Mouse (Mus musculus) cerebellum, adult 2 months (tissue): Measurements from ENCODE around the gene Acad8. TPM values are rescaled to one million over a fixed set of nuclear protein-coding genes. Genes with fewer than 3 reads are reported as not detected.

Source experiments
- DNase-seq, 2 experiments: peaks; one replicate each; pipeline ENCODE4 v3.0.0; 2021
- H3K27ac ChIP-seq: fragments of 200-500 bp; 2 replicates; pipeline ENCODE4 v1.5.1; 2012; ENCODE audit warnings: low read length, control low read depth, inconsistent platforms; ENCODE audit not compliant: insufficient read depth
- H3K27me3 ChIP-seq: fragments of 200-500 bp; 2 replicates; pipeline ENCODE4 v1.6.1; 2012; ENCODE audit warnings: inconsistent platforms, mild to moderate bottlenecking, low read length, moderate library complexity; ENCODE audit not compliant: control insufficient read depth, insufficient read depth
- H3K4me1 ChIP-seq: fragments of 200-500 bp; 2 replicates; pipeline ENCODE4 v1.6.1; 2011; ENCODE audit warnings: low read length; ENCODE audit not compliant: control insufficient read depth, insufficient read depth
- H3K4me3 ChIP-seq: fragments of 200-500 bp; replicated peaks from 2 replicates; pipeline ENCODE3; 2011; ENCODE audit warnings: mild to moderate bottlenecking, low read depth, low read length, control low read depth; ENCODE audit not compliant: insufficient read depth
- CTCF ChIP-seq: fragments of 200-500 bp; IDR thresholded peaks from 2 replicates; pipeline ENCODE4 v1.5.1; 2011; ENCODE audit warnings: low read depth, mild to moderate bottlenecking, control low read depth, low read length, moderate library complexity, borderline replicate concordance; ENCODE audit not compliant: insufficient read depth
- POLR2A ChIP-seq: fragments of 200-500 bp; IDR thresholded peaks from 2 replicates; pipeline ENCODE4 v1.6.1; 2011; ENCODE audit warnings: low read length, control low read depth, borderline replicate concordance; ENCODE audit not compliant: insufficient read depth
- WGBS: fragments of 180-500 bp; shearing (Covaris S2); methylation state at CpG from one replicate; pipeline ENCODE4 v1.1.7; 2018; 5-methylcytosine and 5-hydroxymethylcytosine counted together
- polyA plus RNA-seq: library from polyadenylated mRNA; depleted of rRNA; stranded (reverse); fragments of >200 nt; gene quantifications from 2 replicates; pipeline ENCODE4 v1.2.3, GENCODE M21; 2012; rRNA removed

Gene Acad8
- polyA plus RNA-seq, 1 experiment, result 45.0 TPM

GRCm38 (mm10) chr9:26977754-26978153 lies 21.6 kb downstream of the Acad8 start:
- no peaks in the 10 kb centered on the region for H3K27me3 ChIP-seq
- TF ChIP-seq CTCF (no peak), POLR2A (no peak)
- no peak for DNase-seq
- no peak overlapping the region for H3K4me3 ChIP-seq
- H3K4me1 ChIP-seq, result no peaks in the 10 kb centered on the region
- H3K27ac ChIP-seq, result no peak overlapping the region
- WGBS, result 84% methylated on average over 9 of the region's 9 CpGs

- Histone ChIP-seq H3K27ac (no peak overlapping the region), H3K27me3 (no peaks in the 10 kb centered on the region), H3K4me3 (no peak overlapping the region), H3K4me1 (no peaks in the 10 kb centered on the region)
- no peak for DNase-seq
- WGBS, result 70% methylated on average over 2 of the region's 2 CpGs
- no peak for TF ChIP-seq CTCF
- no peak for TF ChIP-seq POLR2A
Observed at GRCm38 (mm10) chr9:26947790-26948189, 51.6 kb downstream of the Acad8 start.

DNA sequence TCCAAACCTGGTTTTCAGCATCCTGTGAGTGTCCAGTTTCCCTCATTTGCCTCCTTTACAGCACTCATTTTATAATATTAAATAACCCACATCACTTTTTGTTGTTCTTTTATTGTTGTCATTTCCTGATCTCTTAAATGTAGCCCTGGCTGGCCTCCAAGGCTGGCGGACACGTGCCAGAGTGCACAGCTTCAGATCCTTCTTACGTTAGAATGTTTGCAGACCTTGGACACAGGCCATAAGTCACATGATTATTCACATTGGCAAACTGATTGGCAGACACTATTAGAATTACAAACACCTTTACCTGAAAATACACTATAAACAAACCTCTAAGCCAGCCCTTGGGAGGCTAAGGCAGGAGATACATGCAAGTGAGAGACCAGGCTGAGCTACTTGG lies 75.2 kb downstream of the Acad8 start:
- no peaks in the 10 kb centered on the region for H3K4me1 ChIP-seq
- no peak overlapping the region for H3K27ac ChIP-seq
- WGBS, result 1% methylated on average over 3 of the region's 3 CpGs
- TF ChIP-seq POLR2A (no peak), CTCF (no peak)
- peak in 1 of 2 experiments; percentile 1 for DNase-seq
- no peak overlapping the region for H3K4me3 ChIP-seq
- no peaks in the 10 kb centered on the region for H3K27me3 ChIP-seq

Other genes with a start within 250 kb of the Acad8 start
- 0.64 and 1.2 TPM in 2 replicates for gene Glb1l2, start 193.1 kb downstream of the Acad8 start, polyA plus RNA-seq
- 0.03 TPM in 1 of 2 replicates, not detected in the other for gene Glb1l3, start 138.7 kb downstream of the Acad8 start, polyA plus RNA-seq
- 0.14 TPM in 1 of 2 replicates, not detected in the other for gene Gm1110, start 76.5 kb downstream of the Acad8 start, polyA plus RNA-seq
- gene Thyn1, start 144 bp upstream of the Acad8 start, polyA plus RNA-seq, result 93.5 and 104 TPM in 2 replicates
- 87.5 and 95.5 TPM in 2 replicates for gene Vps26b, start 30.5 kb upstream of the Acad8 start, polyA plus RNA-seq
- 45.7 and 47.6 TPM in 2 replicates for gene Ncapd3, start 30.6 kb upstream of the Acad8 start, polyA plus RNA-seq
- gene Jam3, start 155.9 kb upstream of the Acad8 start, polyA plus RNA-seq, result 44.3 and 50.8 TPM in 2 replicates